Mouse (Mus musculus) adrenal gland, adult 2 months (tissue): ENCODE data around the gene Bhlha9. TPM values are rescaled to one million over a fixed set of nuclear protein-coding genes. Genes with fewer than 3 reads are reported as not detected.
A peak's percentile ranks its signal among the peaks of the same experiment; 100 is the strongest.
"Not testable (repeated sequence)": the region's sequence is repeated elsewhere in the genome, so short reads cannot be mapped to it uniquely, and the experiment has no call there.

ENCODE experiments used
- DNase-seq: peaks from one replicate; pipeline ENCODE4 v3.0.0; 2021
- polyA plus RNA-seq: library from polyadenylated mRNA; depleted of rRNA; stranded (reverse); fragments of >200 nt; gene quantifications from 2 replicates; pipeline ENCODE4 v1.2.3, GENCODE M21; 2012; rRNA removed
- total RNA-seq, 2 experiments: library from RNA; stranded (reverse); gene quantifications; 2 replicates each; pipeline ENCODE4 v1.2.3; 2021

Gene Bhlha9
- total and polyA plus RNA-seq, 3 experiments: 0.21 TPM; not detected in 2

GRCm38 (mm10) chr11:76661790-76662468 is 10.3 kb upstream of the Bhlha9 start:
- no peak for DNase-seq

DNA sequence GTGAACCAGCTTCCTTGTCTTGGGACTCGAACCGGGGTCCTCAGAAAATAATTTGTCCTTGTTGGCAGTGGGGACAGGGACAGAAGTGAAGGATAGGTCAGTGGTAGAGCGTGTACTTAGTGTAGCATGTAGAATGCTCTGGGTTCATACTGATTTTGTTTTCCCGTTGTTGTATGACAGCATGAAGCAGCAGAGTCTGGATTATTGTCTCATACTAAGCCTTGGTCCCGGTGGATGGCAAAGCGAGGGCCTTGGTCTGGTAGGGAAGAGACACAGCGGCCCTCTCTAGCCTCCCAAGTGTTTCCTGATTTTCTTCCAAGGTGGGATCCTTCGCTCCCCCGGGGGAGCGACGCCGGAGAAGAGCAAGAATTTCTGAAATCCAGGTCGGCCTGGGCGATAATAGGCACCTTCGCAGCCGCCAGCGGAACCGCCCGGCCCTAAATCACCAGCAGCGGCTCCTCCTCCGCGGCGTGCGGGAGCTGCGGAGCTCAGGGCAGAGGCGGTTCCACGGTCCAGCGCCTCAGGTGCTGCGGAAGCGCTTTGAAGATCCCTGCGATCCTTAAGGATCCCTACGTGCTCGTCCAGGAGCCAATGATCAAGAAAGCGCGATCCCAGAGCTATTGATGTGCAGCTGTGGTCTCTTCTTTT is 6.1 kb upstream of the Bhlha9 start:
- DNase-seq: no peak

DNA sequence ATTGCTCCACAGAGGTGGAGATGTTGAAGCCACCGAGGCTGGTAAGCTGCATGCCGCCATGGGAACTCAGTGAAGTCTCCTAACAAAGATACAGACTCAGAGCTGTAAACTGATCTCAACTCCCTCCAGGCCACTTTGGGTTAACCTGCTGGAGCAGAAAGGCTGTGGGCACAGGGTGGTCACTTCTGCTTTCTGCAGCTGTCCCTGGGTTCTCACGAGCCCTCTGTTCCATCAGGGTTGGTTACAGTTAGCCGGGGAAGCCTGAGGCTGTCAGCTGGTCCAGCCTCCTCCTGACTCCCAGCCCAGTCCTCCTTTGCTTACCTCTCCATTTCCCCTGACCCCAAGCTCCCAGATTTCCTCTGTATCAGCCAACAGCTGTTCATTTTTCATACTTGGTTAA is 4.5 kb upstream of the Bhlha9 start:
- no peak for DNase-seq

GRCm38 (mm10) chr11:76672561-76673384 is 503 bp downstream of the Bhlha9 start:
- no peak for DNase-seq

DNA sequence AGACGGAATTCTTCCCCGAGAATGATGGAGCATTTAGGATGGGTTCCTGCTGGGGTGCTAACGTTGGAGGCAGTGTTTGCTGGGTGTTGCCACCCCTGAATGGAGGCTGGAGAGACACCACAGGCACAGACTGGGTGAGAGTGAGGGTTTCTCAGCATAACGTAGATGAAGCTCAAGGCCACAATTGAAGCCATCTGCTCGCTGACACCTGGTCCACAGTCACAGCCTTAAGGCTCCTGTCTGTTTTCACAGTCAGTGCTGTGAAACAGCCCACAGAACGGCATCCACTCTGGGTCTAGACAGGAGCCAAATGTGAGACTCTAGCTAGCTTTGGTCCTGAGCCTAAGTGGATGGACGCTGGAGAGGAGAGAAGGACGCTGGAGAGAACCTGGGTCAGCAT is 1.9 kb downstream of the Bhlha9 start:
- no peak for DNase-seq

DNA sequence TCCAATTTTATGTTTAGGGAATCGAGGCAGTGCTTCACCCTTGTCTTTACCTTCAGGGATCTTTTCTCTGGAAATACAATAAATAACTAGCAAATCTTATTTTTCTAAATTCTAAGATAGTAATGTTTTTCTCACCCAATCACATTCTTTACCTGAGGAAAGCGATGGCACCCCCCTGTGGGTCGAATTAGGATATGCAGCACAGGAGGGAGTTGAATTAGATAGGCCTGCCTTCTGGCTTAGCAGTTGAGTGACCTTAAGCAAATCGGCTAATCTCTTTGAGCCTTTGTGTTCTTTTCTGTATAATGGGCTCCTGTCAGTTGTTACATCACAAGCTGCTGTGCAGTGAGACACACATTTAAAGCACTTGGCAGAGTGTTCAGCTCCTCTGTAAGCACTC is 2.4 kb downstream of the Bhlha9 start:
- DNase-seq: no peak

DNA sequence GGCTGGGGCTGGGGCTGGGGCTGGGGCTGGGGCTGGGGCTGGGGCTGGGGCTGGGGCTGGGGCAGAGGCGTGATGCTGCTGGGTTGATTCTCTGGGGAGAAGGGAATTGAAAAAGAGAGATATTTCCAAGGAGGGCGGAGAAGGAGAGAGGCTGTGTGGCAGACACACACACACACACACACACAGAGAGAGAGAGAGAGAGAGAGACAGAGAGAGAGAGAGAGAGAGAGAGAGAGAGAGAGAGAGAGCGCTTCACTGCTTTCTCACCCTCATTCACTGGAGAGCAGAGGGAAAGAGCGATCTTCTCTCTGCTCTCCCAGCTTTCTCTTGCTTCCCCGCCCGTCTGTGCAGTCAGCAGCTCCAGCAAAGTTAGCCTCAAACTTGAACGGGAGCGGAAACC is 7.2 kb downstream of the Bhlha9 start, which contains the start of gene Trarg1:
Gene Trarg1 (plus strand): TSS at position 301 of the 400 bp plus-strand sequence.
- DNase-seq: not testable (repeated sequence)

- DNase-seq: no peak
Measured at GRCm38 (mm10) chr11:76685604-76686003, 13.3 kb downstream of the Bhlha9 start.

DNA sequence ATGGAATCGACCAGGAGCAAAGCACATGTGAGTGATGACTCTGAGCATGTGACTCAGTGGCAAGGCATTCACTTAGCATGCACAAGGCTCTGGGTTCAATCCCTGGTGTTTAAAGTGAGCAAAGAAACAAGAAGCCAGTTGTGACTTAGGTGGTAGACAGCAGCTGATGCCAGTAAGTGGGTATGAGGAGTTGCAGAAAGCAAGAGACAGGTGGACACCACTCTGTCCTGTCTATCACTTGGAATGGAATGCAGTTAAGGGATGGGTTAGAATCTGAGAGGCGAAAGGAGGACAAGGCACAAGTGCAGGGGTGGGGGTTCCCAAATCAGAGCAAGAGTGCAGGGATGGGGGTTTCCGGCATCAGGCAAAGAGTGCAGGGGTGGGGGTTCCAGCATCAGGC is 19.8 kb downstream of the Bhlha9 start:
- no peak for DNase-seq

GRCm38 (mm10) chr11:76695810-76696209 is 23.5 kb downstream of the Bhlha9 start:
- no peak for DNase-seq

GRCm38 (mm10) chr11:76699626-76700025 is 27.4 kb downstream of the Bhlha9 start:
- DNase-seq: no peak

- peak; percentile 18 for DNase-seq
Measured at GRCm38 (mm10) chr11:76707656-76708055, 35.4 kb downstream of the Bhlha9 start.

DNA sequence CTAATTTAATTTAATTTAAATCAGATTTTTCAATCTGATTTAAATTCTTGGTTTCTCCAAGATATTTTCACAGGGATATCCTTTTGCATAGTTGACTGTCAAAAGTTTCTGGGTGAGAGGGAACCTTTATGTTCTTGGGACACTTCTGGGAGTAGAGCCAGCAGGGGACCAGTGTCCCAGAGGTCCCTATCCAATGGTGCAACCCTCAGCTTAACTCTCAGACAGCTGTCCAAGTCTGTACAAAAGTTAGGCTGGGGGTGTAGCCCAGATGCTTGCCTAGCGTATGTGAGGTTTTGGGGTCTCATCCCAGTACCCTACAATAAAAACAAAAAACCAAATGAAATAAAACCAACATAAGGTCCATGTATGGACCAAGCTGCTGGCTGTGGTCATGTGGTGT is 35.8 kb downstream of the Bhlha9 start:
- peak; percentile 28 for DNase-seq

DNA sequence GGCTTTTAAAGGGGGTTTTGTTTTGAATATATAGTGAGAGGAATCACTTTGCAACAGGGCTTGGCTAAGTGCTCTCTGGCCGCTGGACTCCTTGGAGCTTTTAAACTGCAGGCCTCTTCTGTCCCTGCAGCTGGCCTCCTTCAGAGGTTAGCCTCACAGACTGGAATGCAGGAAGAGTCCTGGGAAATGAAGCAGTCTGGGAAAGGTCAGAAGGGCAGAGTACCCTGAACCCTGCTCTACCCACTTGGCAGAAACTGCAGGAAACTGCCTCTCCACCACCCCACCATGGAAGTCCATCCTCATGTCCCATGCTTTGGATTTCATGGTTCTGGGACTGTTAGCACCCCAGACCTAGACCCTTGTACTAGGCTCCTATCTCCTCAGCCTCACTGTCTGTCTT is 36.6 kb downstream of the Bhlha9 start:
- peak; percentile 20 for DNase-seq

- peak; percentile 77 for DNase-seq
Measured at GRCm38 (mm10) chr11:76709625-76710452, 37.6 kb downstream of the Bhlha9 start.

DNA sequence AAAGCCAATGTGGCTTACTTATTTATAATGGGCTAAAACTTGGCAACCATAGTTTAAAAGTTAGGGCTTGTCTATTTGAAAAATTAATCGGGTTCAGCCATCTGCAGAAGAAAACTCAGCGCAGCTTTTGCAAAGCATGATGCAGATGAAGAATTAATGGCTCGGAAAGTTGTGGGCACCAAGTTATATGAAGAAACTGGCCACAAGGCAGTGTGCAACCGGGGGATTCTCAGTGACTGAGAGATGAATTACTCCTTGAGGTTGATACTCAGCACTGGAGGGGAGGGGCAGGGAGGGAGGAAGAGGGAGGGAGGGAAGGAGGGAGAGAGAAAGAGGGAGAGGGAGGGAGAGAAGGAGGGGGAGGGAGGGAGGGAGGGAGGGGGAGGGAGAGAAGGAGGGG is 44.7 kb downstream of the Bhlha9 start:
- no peak for DNase-seq

Other genes starting within 250 kb of the Bhlha9 start
- 10 to 100 TPM; 46.2 to 76.2 TPM for gene Abr, start 50.2 kb upstream of the Bhlha9 start, total RNA-seq
- 47.7 and 49.6 TPM in 2 replicates for gene Abr, start 50.2 kb upstream of the Bhlha9 start, polyA plus RNA-seq
- gene Trarg1, start 7.3 kb downstream of the Bhlha9 start, total RNA-seq: 10 to 100 TPM; 30.0 to 67.3 TPM
- gene Trarg1, start 7.3 kb downstream of the Bhlha9 start, polyA plus RNA-seq: 15.9 and 18.5 TPM in 2 replicates
- gene Gosr1, start 91.1 kb downstream of the Bhlha9 start, total RNA-seq: 10 to 100 TPM; 64.1 to 99.6 TPM
- 14.4 and 18.4 TPM in 2 replicates for gene Gosr1, start 91.1 kb downstream of the Bhlha9 start, polyA plus RNA-seq
- gene Cpd, start 174.5 kb downstream of the Bhlha9 start, total RNA-seq: 10 to 100 TPM; 34.0 to 37.4 TPM
- gene Cpd, start 174.5 kb downstream of the Bhlha9 start, polyA plus RNA-seq: 14.1 and 15.1 TPM in 2 replicates
- under 1 TPM; 0.41 to 0.63 TPM for gene Tmigd1, start 229.7 kb downstream of the Bhlha9 start, total RNA-seq
- gene Tmigd1, start 229.7 kb downstream of the Bhlha9 start, polyA plus RNA-seq: not detected in 2 replicates